Mouse (Mus musculus): Measurements from ENCODE around the gene BC005561. TPM values are rescaled to one million over a fixed set of nuclear protein-coding genes. Genes with fewer than 3 reads are reported as not detected.

BC005561 gene
- polyA plus RNA-seq, 1 experiment: 0.35 TPM

- DNase-seq (ENCODE audit: low read depth, low spot score): peak; percentile 56
- 22% methylated on average over 6 of the region's 6 CpGs for WGBS
These were observed 62.6 kb downstream of the BC005561 start for GRCm38 (mm10) chr5:104570766-104571165.

GRCm38 (mm10) chr5:104571282-104571921 is 63.2 kb downstream of the BC005561 start:
- 4% methylated on average over 18 of the region's 19 CpGs for WGBS

More at GRCm38 (mm10) chr5:104571282-104571921, 63.2 kb downstream of the BC005561 start:
- DNase-seq (ENCODE audit: low read depth, low spot score): peak; percentile 38

Other genes starting within 250 kb of the BC005561 start
- 0.07 TPM in 1 of 2 replicates, not detected in the other for gene Ibsp, start 209.2 kb upstream of the BC005561 start, polyA plus RNA-seq (2012; rRNA removed)
- not detected in 2 replicates for gene Mepe, start 183.0 kb upstream of the BC005561 start, polyA plus RNA-seq (2012; rRNA removed)
- gene Spp1, start 73.2 kb upstream of the BC005561 start, polyA plus RNA-seq (2012; rRNA removed): 0.24 and 0.59 TPM in 2 replicates
- 4.4 and 6.7 TPM in 2 replicates for gene Pkd2, start 48.9 kb upstream of the BC005561 start, polyA plus RNA-seq (2012; rRNA removed)